Mouse (Mus musculus) stomach, postnatal 0 days (tissue): ENCODE data around the gene Gm36028.

Experiments used
- CTCF ChIP-seq: IDR thresholded peaks from 2 replicates; pipeline ENCODE4 v1.5.1; 2016; ENCODE audit warnings: antibody characterized with exemption, low read depth, mild to moderate bottlenecking, moderate library complexity
- EP300 ChIP-seq: optimal IDR thresholded peaks from 2 replicates; pipeline ENCODE3; 2016; ENCODE audit warnings: antibody characterized with exemption

DNA sequence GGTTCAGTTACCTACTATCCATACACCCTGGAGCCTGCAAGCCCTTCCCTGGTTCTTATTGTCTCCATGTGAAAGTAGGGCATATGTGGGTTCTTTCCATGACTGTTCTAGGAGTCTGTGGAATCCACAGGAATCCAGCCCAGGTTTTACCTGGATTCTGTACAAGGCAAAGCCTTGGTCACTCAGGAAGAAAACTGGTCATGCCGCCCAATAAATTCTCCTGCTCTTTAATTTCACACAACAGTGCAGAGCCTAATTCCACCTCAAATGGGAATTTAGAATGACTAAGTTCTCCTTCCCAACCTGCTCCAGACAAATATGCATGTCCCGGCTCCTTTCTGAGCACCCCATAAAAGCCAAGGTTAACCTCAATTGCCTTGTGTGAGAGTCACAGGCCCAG lies 38.4 kb upstream of the Gm36028 start:
- TF ChIP-seq EP300 = no peak
- TF ChIP-seq CTCF = no peak
